Mouse (Mus musculus) heart, postnatal 0 days (tissue): ENCODE measurements around the gene Midn.

ENCODE experiments used
- CTCF ChIP-seq: IDR thresholded peaks from 2 replicates; pipeline ENCODE4 v1.5.1; 2016; ENCODE audit warnings: antibody characterized with exemption, control low read depth, low read depth
- EP300 ChIP-seq: IDR thresholded peaks from 2 replicates; pipeline ENCODE4 v1.6.1; 2016; ENCODE audit warnings: antibody characterized with exemption, low read depth

- TF ChIP-seq CTCF (no peak), EP300 (no peak)
Observed at GRCm38 (mm10) chr10:80152071-80152872, 4.2 kb downstream of the Midn start.
